Mouse (Mus musculus) erythroblast, embryonic 14.5 days (primary cell): Measurements from ENCODE around the gene Slc25a20.

ENCODE experiments used
- GATA1 ChIP-seq: IDR thresholded peaks from 2 replicates; pipeline ENCODE4 v1.6.1; 2012; ENCODE audit warnings: low read length, inconsistent platforms, mixed read lengths
- TAL1 ChIP-seq: IDR thresholded peaks from 3 replicates; pipeline ENCODE4 v1.6.1; 2012; ENCODE audit warnings: low read length, inconsistent platforms, mixed read lengths

GRCm38 (mm10) chr9:108693946-108694345 lies 32.1 kb downstream of the Slc25a20 start:
- TF ChIP-seq TAL1 (no peak), GATA1 (no peak)
